Mouse (Mus musculus): ENCODE measurements around the gene Gpr183.

- TF ChIP-seq CTCF (IDR thresholded peaks at IDR 0.05; ENCODE audit: low read depth) (no peak), EP300 (IDR thresholded peaks at IDR 0.05; ENCODE audit: low read depth) (no peak)
Measured at GRCm38 (mm10) chr14:121922016-121922415, 43.0 kb downstream of the Gpr183 start.
